Mouse (Mus musculus): ENCODE results near the gene Nphs1.

- TF ChIP-seq GATA1 (IDR thresholded peaks at IDR 0.05; ENCODE audit: borderline replicate concordance, low read length) (no peak), FLI1 (IDR thresholded peaks at IDR 0.05; ENCODE audit: low read length) (no peak)
Measured at GRCm38 (mm10) chr7:30520856-30521255, 62.7 kb downstream of the Nphs1 start.

Measured in megakaryocyte, embryonic 14.5 days (primary cell).